Mouse (Mus musculus) heart, postnatal 0 days (tissue): Measurements from ENCODE around the gene Rnf111. TPM values are rescaled to one million over a fixed set of nuclear protein-coding genes. Genes with fewer than 3 reads are reported as not detected.

ENCODE experiments used
- ATAC-seq: fragments of 200-750 bp; cut with Nextera tagmentation; 2 replicates; pipeline ENCODE4 v1.8.0; 2017; ENCODE audit warnings: low read depth, moderate number of reproducible peaks, moderate library complexity; ENCODE audit not compliant: insufficient read depth
- DNase-seq: peaks from one replicate; pipeline ENCODE4 v3.0.0-alpha.2; 2016; ENCODE audit warnings: low spot score
- H3K27ac ChIP-seq: fragments of 300-500 bp; sonication (generic); 2 replicates; pipeline ENCODE4 v1.5.1; 2014; ENCODE audit warnings: low read depth, mild to moderate bottlenecking
- H3K27me3 ChIP-seq: fragments of 300-500 bp; sonication (generic); 2 replicates; pipeline ENCODE4 v1.6.1; 2014; ENCODE audit warnings: low read length, mixed read lengths; ENCODE audit not compliant: control insufficient read depth, insufficient read depth
- H3K36me3 ChIP-seq: fragments of 300-500 bp; sonication (generic); replicated peaks from 2 replicates; pipeline ENCODE4 v1.6.1; 2014; ENCODE audit warnings: low read length, mixed read lengths; ENCODE audit not compliant: control insufficient read depth, insufficient read depth
- H3K4me1 ChIP-seq: fragments of 300-500 bp; sonication (generic); 2 replicates; pipeline ENCODE4 v1.6.1; 2014; ENCODE audit warnings: antibody characterized with exemption; ENCODE audit not compliant: control insufficient read depth, insufficient read depth
- H3K4me2 ChIP-seq: fragments of 300-500 bp; sonication (generic); 2 replicates; pipeline ENCODE4 v1.6.1; 2014; ENCODE audit warnings: low read depth, mild to moderate bottlenecking, low read length, moderate library complexity
- H3K4me3 ChIP-seq: fragments of 300-500 bp; sonication (generic); 2 replicates; pipeline ENCODE4 v1.5.1; 2014; ENCODE audit warnings: low read depth, low read length
- H3K9ac ChIP-seq: fragments of 300-500 bp; sonication (generic); replicated peaks from 2 replicates; pipeline ENCODE4 v1.6.1; 2014; ENCODE audit warnings: low read depth, low read length, mixed read lengths
- H3K9me3 ChIP-seq: fragments of 300-500 bp; sonication (generic); replicated peaks from 2 replicates; pipeline ENCODE4 v1.6.1; 2016; ENCODE audit warnings: low read length; ENCODE audit not compliant: control insufficient read depth
- CTCF ChIP-seq: IDR thresholded peaks from 2 replicates; pipeline ENCODE4 v1.5.1; 2016; ENCODE audit warnings: antibody characterized with exemption, control low read depth, low read depth
- EP300 ChIP-seq: IDR thresholded peaks from 2 replicates; pipeline ENCODE4 v1.6.1; 2016; ENCODE audit warnings: antibody characterized with exemption, low read depth
- WGBS: fragments of 180-500 bp; shearing (Covaris S2); extraction: QIAGEN DNeasy Blood & Tissue Kit; methylation state at CpG from one replicate; pipeline ENCODE4 v1.1.7; 2014; 5-methylcytosine and 5-hydroxymethylcytosine counted together
- polyA plus RNA-seq: library from polyadenylated mRNA; unstranded; fragments of >200 nt; fragmentation: Nextera tagmentation; extraction: Ambion mirVana; gene quantifications from 2 replicates; pipeline ENCODE4 v1.2.1, GENCODE M21; 2015
- total RNA-seq: library from RNA; depleted of rRNA; stranded (reverse); fragments of >200 nt; gene quantifications from 2 replicates; pipeline ENCODE4 v1.2.3, GENCODE M21; 2014; ENCODE audit warnings: low replicate concordance

Rnf111 gene
- total and polyA plus RNA-seq, 2 experiments from 2014 or later: 12.0 to 26.8 TPM

DNA sequence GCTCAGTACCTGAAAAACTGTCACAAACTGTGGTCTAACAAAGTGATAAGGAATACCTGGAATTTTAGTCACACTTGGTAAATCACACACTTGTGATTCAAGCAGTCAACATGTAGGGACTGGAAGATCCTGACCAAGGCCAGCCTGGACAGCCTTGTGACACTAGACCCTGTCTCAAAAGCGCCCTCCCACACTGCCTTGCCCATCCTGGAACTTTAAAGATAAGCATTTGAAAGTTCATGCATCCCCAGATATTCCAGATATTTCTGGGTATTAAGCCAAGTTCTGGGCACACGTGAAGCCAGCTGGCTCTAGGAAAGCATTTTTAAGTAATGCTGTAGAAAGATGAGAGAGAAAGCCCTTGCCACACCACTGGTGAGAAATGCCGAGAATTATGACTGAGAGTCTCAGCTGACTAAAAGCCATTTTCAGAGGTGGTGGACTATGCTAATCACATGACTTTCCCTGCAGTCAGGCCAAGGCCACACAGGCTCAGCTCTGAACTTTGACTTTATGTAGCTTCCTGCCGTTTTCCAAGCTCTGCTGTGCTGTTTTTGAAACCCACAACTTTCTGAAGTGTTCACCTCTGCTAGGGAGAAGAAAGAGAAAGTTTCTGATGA, 6.5 kb upstream of the Rnf111 start:
- Histone ChIP-seq H3K27ac (peak overlapping the region; percentile 71), H3K9me3 (no peaks in the 10 kb centered on the region), H3K4me2 (no peak overlapping the region), H3K4me1 (peaks cover 7% of the 10 kb centered on the region; the same call in 1 of the 2 replicates), H3K27me3 (no peaks in the 10 kb centered on the region), H3K4me3 (no peak overlapping the region), H3K9ac (no peak overlapping the region; the same call in 1 of the 2 replicates), H3K36me3 (no peaks in the 10 kb centered on the region)
- TF ChIP-seq EP300: no peak
- TF ChIP-seq CTCF: no peak
- 30% methylated on average over 4 of the region's 4 CpGs for WGBS
- DNase-seq (peak; percentile 44), ATAC-seq (peak; percentile 49; the same call in 1 of the 2 replicates)

DNA sequence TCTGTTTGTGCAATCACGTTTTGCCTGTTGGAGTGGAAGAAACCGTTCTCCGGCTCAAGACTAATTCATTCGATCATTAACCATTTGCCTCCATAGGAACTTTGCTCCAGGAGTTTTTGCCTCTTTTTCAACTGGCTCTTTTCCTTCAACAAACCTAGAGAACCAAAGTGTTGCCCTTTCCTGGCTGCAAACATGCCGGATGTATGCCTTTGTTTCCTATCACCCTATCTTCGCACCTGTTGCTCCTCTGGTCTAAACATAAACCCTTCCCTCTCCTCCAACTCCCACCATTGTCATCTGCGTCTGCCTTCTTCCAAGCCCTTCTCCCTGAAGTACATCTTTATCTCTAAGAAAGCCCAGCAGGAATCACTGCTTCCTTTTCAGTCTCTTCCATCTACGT, 3.3 kb upstream of the Rnf111 start:
- Histone ChIP-seq H3K4me1 (peaks cover 18% of the 10 kb centered on the region; the same call in 1 of the 2 replicates), H3K27ac (no peak overlapping the region), H3K27me3 (no peaks in the 10 kb centered on the region), H3K9ac (no peak overlapping the region), H3K4me3 (no peak overlapping the region), H3K36me3 (no peaks in the 10 kb centered on the region), H3K4me2 (no peak overlapping the region), H3K9me3 (no peaks in the 10 kb centered on the region)
- ATAC-seq: no peak
- WGBS: 66% methylated on average over 8 of the region's 8 CpGs
- TF ChIP-seq CTCF: no peak
- no peak for DNase-seq

DNA sequence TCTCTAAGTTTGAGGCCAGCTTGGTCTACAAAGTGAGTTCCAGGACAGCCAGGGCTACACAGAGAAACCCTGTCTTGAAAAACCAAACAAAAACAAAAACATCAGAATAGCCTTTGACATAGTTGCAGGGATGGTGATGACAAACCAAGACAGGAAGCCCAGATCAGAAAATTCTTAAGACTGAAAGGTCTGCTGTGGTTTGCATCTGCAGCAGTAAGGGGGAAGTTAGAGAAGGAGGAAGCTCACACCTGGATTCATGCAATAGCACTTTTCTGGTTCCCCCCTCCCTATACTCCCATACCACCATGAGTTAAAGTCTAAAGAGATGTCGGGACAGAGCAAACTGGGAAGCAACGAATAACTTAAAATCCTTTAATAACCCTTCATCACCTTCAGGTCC, 2.7 kb upstream of the Rnf111 start:
- H3K4me1 ChIP-seq: peaks cover 24% of the 10 kb centered on the region; the same call in 1 of the 2 replicates
- ATAC-seq (no peak), DNase-seq (no peak)
- no peaks in the 10 kb centered on the region for H3K9me3 ChIP-seq
- H3K4me2 ChIP-seq: no peak overlapping the region
- TF ChIP-seq CTCF: no peak
- TF ChIP-seq EP300: no peak
- H3K36me3 ChIP-seq: no peaks in the 10 kb centered on the region
- no peaks in the 10 kb centered on the region for H3K27me3 ChIP-seq
- WGBS: 63% methylated on average over 2 of the region's 2 CpGs
- H3K4me3 ChIP-seq: no peak overlapping the region
- no peak overlapping the region; the same call in 1 of the 2 replicates for H3K27ac ChIP-seq
- H3K9ac ChIP-seq: no peak overlapping the region

DNA sequence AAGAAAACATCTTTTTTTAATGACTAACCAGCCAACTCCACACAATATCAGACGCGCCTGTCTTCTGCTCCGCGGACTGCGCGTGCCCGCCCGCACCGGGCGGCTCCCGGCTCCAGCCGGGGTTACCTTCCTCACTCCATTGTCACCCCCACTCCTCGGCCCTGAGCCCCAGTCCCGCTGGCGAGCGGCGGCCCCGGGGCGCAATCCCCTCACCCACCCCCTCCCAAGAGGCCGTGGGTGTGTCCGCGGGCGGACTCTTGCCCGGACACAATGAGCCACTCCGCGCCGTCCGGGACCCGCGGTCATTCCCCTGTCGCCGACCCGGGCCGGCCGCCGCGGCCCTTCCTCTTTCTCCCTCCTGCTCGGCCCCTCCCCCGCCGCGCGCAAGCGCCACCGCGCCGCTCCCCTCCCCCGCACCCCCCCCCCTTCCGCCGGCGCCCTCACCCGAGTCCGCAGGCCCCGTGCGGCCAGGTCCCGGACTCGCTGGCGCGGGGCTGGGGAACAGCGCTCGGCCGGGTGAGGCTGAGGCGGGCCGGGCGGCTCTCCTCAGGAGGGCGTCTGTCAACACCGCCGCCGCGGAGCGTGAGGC, 416 bp downstream of the Rnf111 start:
- peak overlapping the region; percentile 88 for H3K4me3 ChIP-seq
- no peaks in the 10 kb centered on the region for H3K27me3 ChIP-seq
- peak overlapping the region; percentile 94 for H3K9ac ChIP-seq
- H3K4me1 ChIP-seq: peaks cover 22% of the 10 kb centered on the region; the same call in 1 of the 2 replicates
- TF ChIP-seq EP300 (no peak), CTCF (no peak)
- DNase-seq (peak; percentile 38), ATAC-seq (peak; percentile 85)
- peak overlapping the region; percentile 99 for H3K27ac ChIP-seq
- H3K36me3 ChIP-seq: no peaks in the 10 kb centered on the region
- peak overlapping the region; percentile 69 for H3K4me2 ChIP-seq
- under 1% methylated on average over 43 of the region's 70 CpGs for WGBS
- no peaks in the 10 kb centered on the region for H3K9me3 ChIP-seq

DNA sequence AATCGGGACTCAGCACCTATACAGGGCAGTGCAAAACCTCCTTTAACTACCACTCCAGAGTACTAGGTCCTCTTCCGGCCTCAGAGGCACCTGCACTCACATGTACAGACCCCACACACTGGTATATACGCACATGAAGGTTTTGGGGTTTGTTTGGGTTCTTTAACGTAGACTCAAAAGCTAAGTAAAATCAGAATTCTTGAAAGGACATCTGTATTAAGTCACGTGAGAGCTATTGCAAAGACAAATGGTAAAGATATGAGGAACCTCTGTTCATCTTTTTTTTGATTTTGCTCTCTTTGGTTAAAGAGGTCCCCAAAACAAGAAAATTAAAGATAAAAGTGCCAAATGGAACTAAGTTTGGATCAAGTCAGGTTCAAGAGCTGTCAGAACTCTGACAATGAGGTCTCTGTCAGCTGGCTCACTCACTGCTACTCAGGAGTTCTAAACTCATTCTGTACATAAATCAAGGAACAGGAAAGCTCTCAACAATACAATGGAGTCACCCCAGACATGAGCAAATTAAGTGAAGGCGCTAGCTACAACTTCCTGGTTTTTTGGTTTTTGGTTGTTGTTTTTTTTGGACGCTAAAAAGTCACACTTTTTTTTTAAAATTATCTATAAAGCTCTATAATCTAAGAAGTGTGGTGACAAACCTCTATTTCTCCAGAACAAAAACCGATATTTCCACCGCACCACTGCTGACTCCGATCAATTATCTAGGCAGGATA, 1.1 kb downstream of the Rnf111 start:
- no peaks in the 10 kb centered on the region for H3K27me3 ChIP-seq
- peak overlapping the region; percentile 94 for H3K9ac ChIP-seq
- no peaks in the 10 kb centered on the region for H3K36me3 ChIP-seq
- H3K9me3 ChIP-seq: no peaks in the 10 kb centered on the region
- no peak for ATAC-seq
- H3K27ac ChIP-seq: peak overlapping the region; percentile 99
- peak overlapping the region; percentile 69 for H3K4me2 ChIP-seq
- peak overlapping the region; percentile 88 for H3K4me3 ChIP-seq
- peaks cover 25% of the 10 kb centered on the region; the same call in 1 of the 2 replicates for H3K4me1 ChIP-seq
- DNase-seq: no peak
- WGBS: 24% methylated on average over 10 of the region's 10 CpGs
- TF ChIP-seq EP300: no peak
- no peak for TF ChIP-seq CTCF
